Mouse (Mus musculus): ENCODE data around the gene Uqcrq.
A peak's percentile ranks its signal among the peaks of the same experiment; 100 is the strongest.

Uqcrq gene

DNA sequence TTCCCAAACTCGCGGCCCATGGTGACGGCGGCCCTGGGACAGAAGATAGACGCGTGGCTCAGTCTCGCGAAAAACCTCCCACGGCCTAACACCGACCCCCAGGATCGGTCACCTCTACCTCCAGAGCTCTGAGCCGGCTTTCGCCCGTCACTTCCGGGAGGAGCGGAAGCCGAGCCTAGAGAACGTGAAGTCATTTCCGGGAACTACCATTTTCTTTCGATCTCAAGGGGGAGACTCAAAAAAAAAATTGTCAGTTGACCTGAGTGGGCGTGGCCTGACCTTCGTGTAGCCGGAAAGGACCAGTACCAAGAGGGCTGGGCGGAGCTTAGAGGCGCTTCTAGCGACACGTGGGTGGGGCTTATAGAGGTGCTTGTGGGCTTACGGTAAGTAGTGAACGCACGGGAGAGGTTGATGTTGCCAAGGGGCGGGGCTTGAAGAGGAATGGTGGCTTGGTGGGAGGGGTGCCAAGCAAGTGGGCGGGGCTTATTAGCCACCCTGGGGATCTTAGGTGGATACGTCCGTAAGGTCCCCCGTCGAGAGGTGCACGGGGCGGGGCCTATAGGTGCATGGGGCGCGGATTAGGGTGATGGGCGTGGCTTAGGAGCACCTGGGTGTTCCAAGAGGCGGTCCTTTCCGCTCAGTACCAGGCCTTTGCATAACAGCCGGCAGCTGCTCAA lies at the start of gene Uqcrq, which contains the start of gene Gdf9:
Gene Uqcrq, minus strand, starts transcription at position 162 of the 677 bp plus-strand sequence.
Gene Gdf9, plus strand, starts transcription at position 354 of the 677 bp plus-strand sequence.
- DNase-seq (ENCODE audit: low read depth), result peak; percentile 99

DNA sequence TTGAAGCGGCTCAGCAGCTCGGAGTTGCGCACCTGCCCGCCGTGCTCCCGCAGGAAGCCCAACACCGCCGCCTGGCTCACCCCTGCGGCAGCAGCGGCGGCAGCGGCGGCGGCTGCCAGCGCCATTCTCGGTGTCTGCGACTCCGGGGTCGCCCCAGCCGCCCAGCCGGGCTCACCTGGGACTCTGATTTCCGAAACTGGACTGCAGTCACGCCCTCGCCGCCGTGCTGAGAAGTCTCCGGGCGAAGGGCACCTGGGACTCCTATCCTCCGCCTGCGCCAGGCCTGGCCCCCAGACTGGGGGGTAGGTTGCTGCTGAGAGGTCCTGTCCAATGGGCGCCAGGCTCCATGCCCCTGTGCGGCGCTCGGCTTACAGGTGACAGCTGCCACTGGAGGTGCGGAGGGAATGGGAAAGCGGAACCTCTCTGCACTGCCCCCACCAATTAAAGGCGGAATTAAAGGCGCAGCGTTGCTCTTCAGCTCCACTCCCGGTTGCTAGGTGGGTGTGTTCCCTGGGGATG lies 49.2 kb upstream of the Uqcrq start, which contains the start of the genes Gm9945 and Sowaha:
Gene Gm9945, plus strand, starts transcription at position 384 of the 519 bp plus-strand sequence.
Gene Sowaha, minus strand, starts transcription at position 492 of the 519 bp plus-strand sequence.
- DNase-seq (ENCODE audit: low read depth), result no peak

DNA sequence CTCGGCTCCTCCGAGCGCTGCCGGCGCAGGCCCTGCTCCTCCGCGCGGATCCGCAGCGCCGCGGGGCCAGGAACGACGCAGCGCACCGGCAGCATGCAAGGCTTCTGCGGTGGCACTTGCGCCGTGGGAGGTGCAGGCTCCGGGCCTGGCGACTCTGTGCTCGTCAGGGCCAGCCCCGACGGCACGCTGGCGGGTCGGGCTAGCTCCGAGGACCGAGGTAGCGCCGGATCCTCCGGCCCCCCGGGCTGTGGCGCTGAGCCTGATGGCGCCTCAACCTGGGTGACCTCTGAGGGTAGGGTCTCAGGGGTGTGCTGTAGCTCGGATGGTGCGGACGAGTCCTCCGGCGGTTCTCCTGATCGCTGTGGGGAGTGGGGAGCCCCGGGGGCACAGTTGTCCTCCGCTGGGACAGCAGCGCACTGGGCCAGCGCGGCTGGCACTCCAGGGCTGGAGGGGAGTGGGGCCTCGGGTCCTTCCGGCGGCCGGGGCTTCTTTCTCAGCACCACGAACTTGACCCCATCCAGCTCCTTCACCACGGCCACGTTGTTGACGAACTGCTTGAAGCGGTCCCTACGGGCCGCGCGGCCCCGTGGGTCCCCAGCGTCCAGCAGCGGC lies 48.6 kb upstream of the Uqcrq start:
- no peak for DNase-seq (ENCODE audit: low read depth)

DNA sequence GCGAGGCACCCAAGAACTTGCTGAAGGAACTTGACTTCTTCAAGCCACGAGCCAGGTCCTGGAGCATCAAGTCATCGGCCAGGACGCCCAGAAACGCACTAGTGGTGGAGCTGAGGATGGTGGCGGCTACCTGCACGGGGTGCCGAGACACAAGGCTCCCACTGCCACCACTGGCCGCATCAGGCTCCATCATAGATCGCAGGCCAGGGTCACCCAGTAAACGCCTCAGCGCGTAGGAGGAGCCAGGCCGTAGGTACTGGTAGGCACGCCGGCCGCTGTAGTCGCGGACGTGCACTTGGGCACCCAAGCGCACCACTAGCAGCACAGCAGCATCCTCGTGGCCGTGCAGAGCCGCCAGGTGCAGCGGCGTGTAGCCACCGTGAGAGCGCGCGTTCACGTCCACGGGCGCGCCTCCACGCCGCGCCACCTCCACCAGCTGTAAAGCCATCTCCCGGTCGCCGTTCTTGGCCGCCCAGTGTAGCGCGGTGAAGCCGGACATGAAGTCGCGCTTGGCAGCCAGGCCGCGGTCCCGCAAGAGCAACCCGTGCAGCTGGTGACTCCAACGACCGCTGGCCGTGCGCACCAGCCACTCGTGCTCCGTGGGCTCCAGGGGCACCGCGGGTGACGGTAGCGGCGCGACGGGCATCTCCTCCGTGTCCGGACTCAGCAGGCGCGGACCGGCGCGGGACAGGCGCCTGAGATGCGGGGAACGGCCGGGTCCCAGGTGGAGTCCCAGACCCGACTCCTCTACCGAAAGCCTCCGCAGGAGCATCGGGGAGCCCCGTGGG lies 47.9 kb upstream of the Uqcrq start:
- DNase-seq (ENCODE audit: low read depth), result no peak

DNA sequence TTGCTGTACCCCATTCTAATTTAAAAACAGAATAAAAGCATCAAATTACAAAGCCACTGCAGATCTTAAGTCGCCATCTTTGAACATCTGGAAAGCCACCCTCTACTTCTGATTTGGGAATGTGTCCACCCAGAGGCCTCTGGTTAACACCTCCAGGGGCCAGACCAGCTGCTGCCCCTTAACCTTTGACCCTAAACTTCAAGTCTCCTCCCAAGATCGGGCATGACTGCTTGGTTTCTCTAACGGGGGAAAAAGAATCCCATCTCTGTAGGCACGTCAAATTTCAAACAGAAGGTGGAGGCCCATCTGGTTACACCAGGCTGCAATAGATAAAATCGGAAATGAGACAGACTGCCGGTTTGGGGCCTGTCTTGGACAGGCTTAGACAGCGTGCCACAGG lies 47.2 kb upstream of the Uqcrq start:
- DNase-seq (ENCODE audit: low read depth), result no peak

DNA sequence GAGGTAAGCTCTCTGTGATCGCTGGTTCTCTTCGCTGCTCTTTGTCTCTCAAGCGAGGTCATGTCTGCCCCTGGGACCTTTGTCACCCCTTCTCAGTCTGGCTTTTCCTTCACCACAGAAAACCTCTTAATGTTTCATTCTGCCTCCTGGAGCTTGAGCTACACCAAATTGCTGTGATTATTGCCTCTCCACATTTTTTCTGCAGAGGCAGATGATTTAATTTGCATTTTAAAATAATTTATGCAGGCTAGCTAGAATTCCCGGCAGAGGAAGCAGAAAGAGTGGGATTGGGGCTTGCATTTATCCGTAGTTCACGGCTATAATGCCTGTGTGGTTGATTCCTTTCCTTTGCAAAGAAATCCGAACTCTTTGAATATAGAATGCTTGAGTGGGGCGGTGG lies 45.0 kb upstream of the Uqcrq start:
- no peak for DNase-seq (ENCODE audit: low read depth)

DNA sequence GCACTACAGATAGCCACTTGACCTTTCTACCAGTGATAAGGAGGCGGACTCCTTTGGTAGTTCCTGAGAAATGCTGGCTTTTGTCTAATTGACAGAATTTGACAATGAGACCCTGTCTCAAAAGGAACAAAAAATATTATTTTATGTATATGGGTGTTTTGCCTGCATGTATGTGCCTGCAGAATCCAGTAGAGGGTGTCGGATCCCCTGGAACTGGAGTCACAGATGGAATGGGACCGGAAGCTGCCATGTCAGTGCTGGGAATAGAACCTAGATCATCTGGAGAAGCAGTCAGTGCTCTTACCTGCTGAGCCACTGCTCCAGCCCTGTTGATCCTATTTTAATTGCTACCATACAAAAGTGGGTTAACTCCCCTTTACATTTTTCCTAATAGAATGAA lies 42.1 kb upstream of the Uqcrq start:
- DNase-seq (ENCODE audit: low read depth), result no peak

DNA sequence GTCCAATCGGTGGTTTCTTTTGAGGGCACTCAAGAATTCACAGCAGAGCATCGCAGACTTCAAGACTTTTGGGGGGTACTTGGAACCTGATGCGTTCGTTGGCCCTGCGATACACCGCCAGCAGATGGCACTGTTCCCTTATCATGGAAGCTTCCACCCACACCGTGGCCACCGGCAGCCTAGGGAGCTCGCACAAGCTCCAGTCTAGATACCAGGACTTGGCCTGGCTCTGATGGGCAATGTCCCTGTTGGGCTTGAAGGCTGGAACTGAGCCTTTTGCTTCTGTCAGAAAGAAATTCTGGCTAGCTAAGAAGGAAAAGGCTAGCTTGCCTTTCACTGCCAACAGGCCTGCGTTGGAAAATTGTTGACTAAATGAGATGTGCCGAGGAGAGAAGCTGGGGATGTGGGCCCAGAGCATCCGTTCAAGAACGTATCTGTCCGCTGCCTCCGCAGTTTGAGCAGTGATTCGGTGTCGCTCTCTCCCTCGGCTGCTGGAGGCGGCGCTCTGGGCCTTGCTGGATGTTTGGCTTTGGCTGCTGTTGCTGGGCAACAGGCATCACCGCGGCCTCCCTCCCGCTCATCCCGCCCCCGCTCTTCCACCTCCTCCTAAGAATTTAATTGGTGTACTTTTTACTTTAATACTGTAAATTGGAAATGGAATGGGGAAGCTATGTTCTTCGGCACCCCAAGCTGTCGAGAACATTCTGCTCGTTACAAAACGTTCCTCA lies 39.5 kb upstream of the Uqcrq start, which contains the start of gene Gm9837:
Gene Gm9837, minus strand, starts transcription at position 512 of the 728 bp plus-strand sequence.
- DNase-seq (ENCODE audit: low read depth), result peak; percentile 71

DNA sequence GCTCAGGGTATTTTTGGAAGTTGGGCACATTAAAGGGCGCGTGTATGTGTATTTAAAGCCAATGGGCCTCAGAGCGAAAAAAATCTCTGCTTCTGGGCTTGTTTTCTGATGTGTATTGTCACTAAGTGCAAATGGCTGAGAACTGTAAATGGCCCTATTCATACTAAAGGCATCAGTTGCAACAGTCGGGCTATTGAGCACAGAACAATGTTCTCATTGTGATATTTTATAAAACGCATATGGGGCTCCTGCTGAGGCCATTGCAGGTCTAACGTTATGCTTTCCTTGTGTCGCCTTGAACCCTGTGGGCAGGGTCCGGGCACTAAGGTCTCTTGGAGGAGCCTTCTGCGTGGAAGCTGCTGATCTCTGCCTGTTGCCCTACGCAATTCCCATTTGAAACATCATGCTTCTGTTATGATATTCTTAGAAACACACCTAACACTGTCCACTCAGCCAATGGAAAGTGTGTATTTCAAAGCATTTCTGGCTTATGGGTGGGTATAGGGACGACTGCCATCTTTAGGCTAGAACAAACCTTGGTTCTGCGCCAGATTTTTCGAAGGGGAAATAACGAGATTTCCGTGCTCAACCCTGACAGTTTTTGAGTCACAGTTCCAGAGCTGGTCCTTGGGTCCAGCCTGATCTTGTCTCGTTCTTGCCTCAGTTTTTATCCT lies 38.8 kb upstream of the Uqcrq start:
- no peak for DNase-seq (ENCODE audit: low read depth)

DNA sequence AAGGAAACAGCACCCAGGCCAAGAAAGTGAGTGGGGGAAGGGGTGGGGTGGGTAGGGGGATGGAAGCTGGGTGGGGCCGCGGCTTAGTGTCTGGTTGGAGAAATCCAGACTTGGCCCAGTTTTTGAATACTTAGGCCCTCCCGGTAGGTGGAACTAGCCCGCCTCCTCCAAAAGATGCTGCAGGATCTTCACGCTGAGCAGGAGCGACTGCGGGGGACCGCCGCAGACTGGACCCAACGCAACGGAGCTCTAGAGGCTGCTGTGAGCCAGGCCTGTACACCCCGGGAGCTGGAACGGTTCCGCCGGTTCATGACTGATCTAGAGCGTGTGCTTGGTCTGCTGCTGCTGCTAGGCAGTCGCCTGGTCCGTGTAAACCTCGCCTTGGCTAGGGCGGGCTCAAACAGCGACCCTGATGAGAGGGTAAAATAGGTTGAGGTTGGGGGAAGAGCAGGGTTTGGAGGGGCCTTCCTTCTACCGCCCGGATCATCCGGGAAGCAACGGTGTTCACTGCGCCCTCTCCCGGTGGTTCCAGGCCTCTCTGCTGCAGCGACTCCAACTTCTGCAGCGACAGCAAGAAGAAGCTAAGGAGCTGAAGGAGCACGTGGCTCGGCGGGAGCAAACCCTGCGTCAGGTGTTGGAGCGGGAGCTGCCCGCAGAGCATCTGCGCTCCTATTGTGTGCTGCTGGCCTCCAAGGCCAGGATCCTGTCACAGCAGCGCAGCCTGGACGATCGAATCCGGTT lies 35.8 kb upstream of the Uqcrq start:
- no peak for DNase-seq (ENCODE audit: low read depth)

DNA sequence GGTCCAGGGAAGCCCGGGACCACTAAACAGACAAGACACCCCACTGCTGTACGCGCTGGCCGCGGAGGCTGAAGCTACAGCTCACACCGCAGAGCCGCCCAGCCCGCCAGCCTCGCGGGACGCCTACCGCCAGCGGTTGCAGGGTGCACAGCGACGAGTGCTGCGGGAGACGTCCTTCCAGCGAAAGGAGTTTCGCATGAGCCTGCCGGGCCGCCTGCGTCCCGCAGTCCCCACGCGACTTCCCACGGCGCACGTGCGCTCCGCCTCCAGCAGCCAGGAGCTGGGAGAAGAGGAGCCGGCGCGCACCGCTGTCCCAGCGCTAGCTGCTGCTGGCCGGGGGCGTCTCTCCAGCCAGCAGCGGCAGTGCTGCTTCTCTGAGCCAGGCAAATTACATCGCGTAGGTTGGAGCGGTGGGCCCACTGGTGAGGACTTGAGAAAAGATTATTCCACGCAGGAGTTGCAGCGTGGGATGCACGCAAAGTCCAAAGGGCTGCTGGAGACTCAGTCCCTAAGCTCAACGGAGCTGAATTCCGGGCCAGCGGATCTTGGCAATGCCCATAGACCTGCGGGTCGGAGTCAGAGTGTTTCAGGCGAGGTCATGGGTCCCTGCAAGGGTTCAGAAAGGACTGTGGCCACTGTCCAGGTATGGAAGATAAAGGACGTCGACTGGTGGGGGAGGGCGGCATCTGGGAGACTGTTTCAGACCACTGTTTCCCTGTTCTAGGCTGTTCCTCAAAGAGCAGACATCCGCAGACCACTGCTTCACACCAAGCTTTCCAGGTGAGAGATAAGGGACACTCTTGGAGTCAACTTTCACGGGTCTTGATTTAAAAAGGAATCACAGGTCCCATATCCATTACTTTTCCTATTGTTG lies 33.2 kb upstream of the Uqcrq start:
- DNase-seq (ENCODE audit: low read depth), result no peak

DNA sequence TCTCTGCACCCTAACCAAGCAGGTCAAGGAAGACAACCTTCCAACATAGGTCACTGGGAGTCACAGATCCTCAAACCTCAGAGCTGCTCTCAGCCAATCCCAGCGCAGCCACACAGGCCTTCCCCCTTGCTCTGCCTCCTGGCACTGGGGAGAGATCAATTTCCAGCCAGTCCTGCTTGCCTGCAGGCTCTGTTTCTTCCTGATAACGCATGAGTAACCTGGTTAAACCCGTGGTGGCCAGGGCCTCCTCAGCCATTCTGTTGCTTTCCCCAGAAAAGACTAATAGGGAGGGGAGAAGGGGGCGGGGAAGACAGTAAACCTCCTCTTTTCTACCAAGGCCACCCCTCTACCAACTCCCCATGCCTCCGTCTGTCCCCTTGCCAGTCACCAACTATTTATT lies 31.1 kb upstream of the Uqcrq start:
- DNase-seq (ENCODE audit: low read depth), result no peak

DNA sequence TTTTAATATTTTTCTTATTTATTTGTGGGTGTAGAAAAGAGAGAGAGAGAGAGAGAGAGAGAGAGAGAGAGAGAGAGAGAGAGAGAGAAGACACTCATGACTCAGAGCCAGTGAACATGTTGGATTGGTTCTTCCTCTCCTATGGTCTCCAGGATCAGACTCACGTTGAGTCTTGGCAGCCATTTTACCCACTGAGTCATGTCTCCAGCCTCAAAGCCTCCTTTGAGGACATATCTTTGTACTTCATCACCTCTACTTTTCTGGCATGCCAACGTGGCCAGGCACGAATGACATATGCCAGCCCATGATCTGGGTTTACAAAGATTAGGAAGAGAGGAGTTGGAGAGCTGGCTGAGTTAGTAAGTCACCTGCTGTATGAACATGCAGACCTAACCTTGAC lies 29.6 kb upstream of the Uqcrq start:
- DNase-seq (ENCODE audit: low read depth), result peak; percentile 74

DNA sequence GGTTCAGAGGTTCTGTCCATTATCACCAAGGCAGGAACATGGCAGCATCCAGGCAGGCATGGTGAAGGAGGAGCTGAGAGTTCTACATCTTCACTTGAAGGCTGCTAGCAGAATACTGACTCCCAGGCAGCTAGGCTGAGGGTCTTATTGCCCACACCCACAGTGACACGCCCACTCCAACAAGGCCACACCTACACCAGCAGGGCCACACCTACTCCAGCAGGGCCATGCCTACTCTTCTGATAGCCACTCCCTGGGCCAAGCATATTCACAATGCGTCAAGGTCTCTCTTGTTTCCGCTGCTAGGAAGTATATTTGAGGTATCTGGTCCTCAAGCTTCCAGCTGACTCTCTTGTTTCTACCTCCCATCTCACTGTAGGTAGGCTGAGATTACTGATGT lies 28.4 kb upstream of the Uqcrq start:
- no peak for DNase-seq (ENCODE audit: low read depth)

DNA sequence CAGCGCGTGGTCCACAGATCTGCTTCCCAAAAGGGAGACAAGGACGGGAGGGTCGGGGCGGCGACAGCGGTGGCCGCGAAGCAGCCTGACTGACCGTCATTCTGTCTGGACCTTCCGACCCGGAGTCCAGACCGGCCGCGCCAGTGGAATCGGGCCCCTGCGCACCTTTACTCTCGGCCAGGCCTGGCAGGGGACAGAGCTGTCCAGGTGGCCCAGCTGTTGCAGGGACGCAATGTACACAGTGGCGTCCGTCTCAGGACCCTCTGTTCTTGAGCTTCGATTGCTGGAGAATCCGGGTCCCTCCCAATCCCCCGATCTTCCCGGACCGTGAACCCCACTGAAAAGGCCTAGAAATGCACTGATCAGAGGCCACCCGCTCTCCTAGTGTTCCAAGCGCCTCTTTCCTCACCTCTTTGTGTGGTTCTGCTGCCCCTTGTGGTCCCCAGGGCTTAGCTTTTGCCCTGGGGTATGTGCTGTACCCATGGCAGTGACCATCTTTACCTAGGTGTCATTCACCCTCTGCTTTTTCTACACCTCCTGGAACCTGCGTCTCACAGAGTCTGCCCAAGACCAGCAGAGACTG lies 26.8 kb upstream of the Uqcrq start:
- no peak for DNase-seq (ENCODE audit: low read depth)

DNA sequence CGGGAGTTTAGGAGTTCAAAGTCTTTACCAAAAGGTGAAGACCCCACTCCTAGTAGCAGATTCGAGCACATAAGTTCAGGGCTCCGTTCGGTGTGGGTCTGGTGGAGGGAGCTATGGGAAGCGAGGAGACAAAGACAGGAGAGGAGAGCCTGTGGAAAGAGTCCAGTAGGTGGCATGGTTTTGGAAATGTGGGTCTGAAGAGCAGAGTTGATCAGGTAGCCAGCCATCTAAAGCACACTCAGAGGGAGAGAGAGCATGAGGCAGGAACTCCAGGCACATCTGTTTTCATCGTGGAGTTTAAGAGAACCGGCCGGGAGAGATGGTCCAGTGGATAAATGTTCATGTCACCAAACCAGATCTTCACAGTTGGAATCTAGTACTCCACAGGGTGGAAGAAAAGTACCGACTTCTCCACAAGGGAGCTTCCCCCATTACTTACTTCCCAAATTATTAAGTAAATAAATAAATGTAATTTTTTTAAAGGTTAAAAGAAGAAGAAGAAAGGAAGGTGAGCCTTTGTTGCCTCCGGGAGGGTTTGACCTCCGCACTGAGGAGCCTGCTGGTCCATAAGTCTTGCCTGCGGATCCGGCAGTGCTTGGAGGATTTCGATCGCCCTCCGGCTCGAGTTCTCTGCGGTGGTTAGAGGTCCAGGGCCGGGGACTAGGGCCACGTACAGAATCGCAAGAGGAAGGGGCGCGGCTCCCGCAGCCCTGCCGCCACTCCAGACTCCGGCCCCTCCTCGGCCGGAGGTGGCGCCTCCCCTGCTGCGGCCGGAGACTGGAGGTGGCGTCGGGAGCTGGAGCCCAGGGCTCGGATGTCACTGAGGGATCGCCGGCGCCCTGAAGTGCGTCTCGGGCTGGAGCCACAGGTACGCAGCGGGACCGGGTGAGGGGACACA lies 26.1 kb upstream of the Uqcrq start, which contains the start of the genes Gm10447 and Shroom1:
Gene Gm10447, minus strand, starts transcription at position 637 of the 898 bp plus-strand sequence.
Gene Shroom1, plus strand, starts transcription at position 732 of the 898 bp plus-strand sequence.
- no peak for DNase-seq (ENCODE audit: low read depth)

DNA sequence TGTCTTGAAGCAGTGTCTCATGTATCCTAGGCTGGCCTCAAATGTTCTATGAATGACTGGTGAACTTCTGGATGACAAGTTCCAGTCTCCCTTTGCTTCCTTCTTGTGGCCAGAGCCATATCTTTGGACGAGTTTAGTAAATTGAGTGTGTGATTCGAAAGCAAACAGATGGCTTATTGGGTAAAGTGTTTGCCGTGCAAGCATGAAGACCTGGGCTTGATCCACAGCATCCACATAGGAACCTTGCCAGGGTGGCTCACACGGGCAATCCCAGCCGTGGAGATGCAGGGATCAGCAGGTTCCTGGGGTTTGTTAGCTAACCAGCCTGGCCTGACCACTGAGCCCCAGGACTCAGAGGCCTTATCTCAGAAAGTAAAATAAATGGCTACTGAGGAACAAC lies 22.4 kb upstream of the Uqcrq start:
- no peak for DNase-seq (ENCODE audit: low read depth)

DNA sequence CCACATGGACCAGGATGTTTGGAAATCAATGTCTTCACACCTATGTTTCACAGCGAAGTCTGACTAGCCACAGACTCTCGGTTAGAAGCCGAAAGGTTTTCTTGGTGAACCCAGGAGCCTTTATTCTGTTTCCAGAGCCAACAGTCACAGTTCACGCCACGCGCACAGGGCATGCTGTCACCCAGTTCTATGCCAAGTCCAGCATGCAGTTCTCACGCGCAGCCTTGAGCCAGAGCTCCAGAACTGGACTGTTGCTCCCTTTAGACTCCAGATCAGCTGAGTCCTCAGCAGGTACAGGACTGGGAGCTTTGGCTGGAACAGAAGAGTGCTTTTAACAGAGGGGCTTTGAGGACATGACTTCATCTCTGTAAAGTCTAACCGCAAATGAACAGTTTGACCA lies 21.8 kb upstream of the Uqcrq start:
- DNase-seq (ENCODE audit: low read depth), result no peak

Data from fibroblast of lung, adult 2 months (primary cell).